Mouse (Mus musculus): ENCODE measurements around the gene Lrrc1. TPM values are rescaled to one million over a fixed set of nuclear protein-coding genes. Genes with fewer than 3 reads are reported as not detected.

The Lrrc1 gene
- polyA plus RNA-seq (2012; rRNA removed): 32.0 and 60.3 TPM in 2 replicates

DNA sequence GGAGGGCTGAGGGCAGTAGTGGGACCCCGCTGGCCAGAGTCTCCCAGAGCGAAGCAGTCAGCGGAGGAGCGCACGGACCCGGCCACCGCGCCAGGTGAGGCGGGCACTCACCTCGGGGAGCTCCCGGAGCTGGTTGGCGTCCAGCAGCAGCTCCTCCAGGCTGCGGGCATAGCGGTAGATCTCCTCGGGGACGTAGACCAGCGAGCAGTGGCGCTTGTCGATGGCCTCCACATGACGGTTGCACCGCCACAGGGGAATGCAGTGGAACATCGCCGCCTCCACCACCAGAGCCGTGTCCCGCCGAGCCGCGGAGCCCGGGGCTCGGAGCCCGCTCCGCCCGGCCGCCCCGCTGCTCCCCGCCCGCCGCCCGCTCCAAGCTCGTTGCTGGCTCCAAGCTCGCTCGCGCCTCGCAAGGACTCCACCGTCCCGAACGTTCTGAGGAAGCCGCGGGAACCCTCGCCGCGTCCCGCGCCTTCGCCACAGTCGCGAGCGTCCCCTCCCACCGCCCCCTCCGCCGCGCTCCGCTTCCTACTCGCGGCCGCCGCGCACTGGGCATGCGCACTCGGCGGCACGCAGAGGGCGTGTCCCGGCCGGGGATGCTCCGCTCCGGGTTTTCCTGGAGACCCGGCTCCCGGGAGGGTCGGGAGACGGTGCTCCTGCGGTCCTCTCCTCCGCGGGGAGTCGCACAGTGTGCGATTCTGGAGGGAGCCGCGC lies at the start of gene Lrrc1:
TSS of gene Lrrc1 (minus strand) at position 517 of the 714 bp plus-strand sequence.

Other genes starting within 250 kb of the Lrrc1 start
- 0.22 and 0.32 TPM in 2 replicates for gene Mlip, start 191.9 kb downstream of the Lrrc1 start, polyA plus RNA-seq (2012; rRNA removed)
- gene Klhl31, start 91.6 kb upstream of the Lrrc1 start, polyA plus RNA-seq (2012; rRNA removed): 0.30 and 0.41 TPM in 2 replicates
- gene Gclc, start 209.7 kb upstream of the Lrrc1 start, polyA plus RNA-seq (2012; rRNA removed): 11.5 and 11.8 TPM in 2 replicates